Mouse (Mus musculus) stomach, embryonic 15.5 days (tissue): ENCODE data around the gene Gm13693. TPM values are rescaled to one million over a fixed set of nuclear protein-coding genes. Genes with fewer than 3 reads are reported as not detected.
"Not testable (repeated sequence)": the region's sequence is repeated elsewhere in the genome, so short reads cannot be mapped to it uniquely, and the experiment has no call there.

Experiments
- ATAC-seq: fragments of 200-750 bp; cut with Nextera tagmentation; 2 replicates; pipeline ENCODE4 v1.8.0; 2017; ENCODE audit warnings: low read depth, moderate number of reproducible peaks, moderate TSS enrichment; ENCODE audit not compliant: insufficient read depth, low FRiP score
- H3K27ac ChIP-seq: fragments of 300-500 bp; sonication (generic); 2 replicates; pipeline ENCODE4 v1.5.1; 2015; ENCODE audit warnings: mild to moderate bottlenecking, inconsistent platforms
- H3K27me3 ChIP-seq: fragments of 300-500 bp; sonication (generic); replicated peaks from 2 replicates; pipeline ENCODE4 v1.6.1; 2015; ENCODE audit warnings: inconsistent platforms
- H3K36me3 ChIP-seq: fragments of 300-500 bp; sonication (generic); 2 replicates; pipeline ENCODE4 v1.6.1; 2015; ENCODE audit warnings: inconsistent platforms
- H3K4me1 ChIP-seq: fragments of 300-500 bp; sonication (generic); 2 replicates; pipeline ENCODE4 v1.6.1; 2015; ENCODE audit warnings: inconsistent platforms
- H3K4me2 ChIP-seq: fragments of 300-500 bp; sonication (generic); 2 replicates; pipeline ENCODE4 v1.6.1; 2015; ENCODE audit warnings: mild to moderate bottlenecking, inconsistent platforms
- H3K4me3 ChIP-seq: fragments of 300-500 bp; sonication (generic); replicated peaks from 2 replicates; pipeline ENCODE4 v1.5.1; 2015; ENCODE audit warnings: inconsistent platforms
- H3K9ac ChIP-seq: fragments of 300-500 bp; sonication (generic); 2 replicates; pipeline ENCODE4 v1.6.1; 2015; ENCODE audit warnings: inconsistent platforms
- H3K9me3 ChIP-seq: fragments of 300-500 bp; sonication (generic); 2 replicates; pipeline ENCODE4 v1.6.1; 2016; ENCODE audit warnings: inconsistent platforms
- WGBS: fragments of 180-500 bp; shearing (Covaris S2); methylation state at CpG from one replicate; pipeline ENCODE4 v1.1.7; 2015; 5-methylcytosine and 5-hydroxymethylcytosine counted together
- polyA plus RNA-seq: library from polyadenylated mRNA; unstranded; fragments of >200 nt; fragmentation: Nextera tagmentation; extraction: Ambion mirVana; gene quantifications from 2 replicates; pipeline ENCODE4 v1.2.1, GENCODE M21; 2015

The Gm13693 gene
- polyA plus RNA-seq, 1 experiment from 2014 or later: 0.09 TPM

DNA sequence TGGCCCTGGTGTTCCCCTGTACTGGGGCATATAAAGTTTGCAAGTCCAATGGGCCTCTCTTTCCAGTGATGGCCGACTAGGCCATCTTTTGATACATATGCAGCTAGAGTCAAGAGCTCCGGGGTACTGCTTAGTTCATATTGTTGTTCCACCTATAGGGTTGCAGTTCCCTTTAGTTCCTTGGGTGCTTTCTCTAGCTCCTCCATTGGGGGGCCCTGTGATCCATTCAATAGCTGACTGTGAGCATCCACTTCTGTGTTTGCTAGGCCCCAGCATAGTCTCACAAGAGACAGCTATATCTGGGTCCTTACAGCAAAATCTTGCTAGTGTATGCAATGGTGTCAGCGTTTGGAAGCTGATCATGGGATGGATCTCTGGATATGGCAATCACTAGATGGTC, 33.2 kb downstream of the Gm13693 start:
- not testable (repeated sequence) for H3K4me1 ChIP-seq, H3K4me2 ChIP-seq, H3K27ac ChIP-seq, H3K27me3 ChIP-seq, H3K9ac ChIP-seq, H3K36me3 ChIP-seq, H3K4me3 ChIP-seq, ATAC-seq, H3K9me3 ChIP-seq
- WGBS: 83% methylated on average over 1 of the region's 3 CpGs

GRCm38 (mm10) chr2:84008913-84009312, 47.6 kb downstream of the Gm13693 start:
- no peak for ATAC-seq
- H3K36me3 ChIP-seq: no peaks in the 10 kb centered on the region
- H3K27ac ChIP-seq: no peak overlapping the region
- H3K4me1 ChIP-seq: no peaks in the 10 kb centered on the region
- no peak overlapping the region for H3K4me2 ChIP-seq
- H3K9ac ChIP-seq: no peak overlapping the region
- no peak overlapping the region for H3K4me3 ChIP-seq
- no peaks in the 10 kb centered on the region for H3K27me3 ChIP-seq
- H3K9me3 ChIP-seq: no peaks in the 10 kb centered on the region
- WGBS: 28% methylated on average over 1 of the region's 1 CpGs

DNA sequence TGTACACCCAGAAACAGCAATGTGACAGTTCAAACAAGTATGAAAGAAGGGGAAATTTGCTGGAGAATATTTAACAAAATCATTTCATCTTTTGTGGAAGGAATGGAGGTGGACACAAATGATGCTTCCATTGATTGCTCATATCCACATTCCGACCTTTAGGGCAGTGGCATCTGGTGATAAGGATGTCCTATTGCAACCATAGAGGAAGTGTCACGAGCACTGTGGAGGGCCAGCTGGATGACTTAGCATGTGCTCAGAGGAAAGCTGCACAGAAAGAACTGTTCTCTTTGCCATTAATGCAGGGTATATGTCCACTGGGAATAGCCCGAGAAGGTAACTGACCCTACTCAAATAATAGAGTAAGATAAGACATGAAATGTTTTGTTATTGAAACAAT, 48.5 kb downstream of the Gm13693 start:
- H3K9ac ChIP-seq: no peak overlapping the region
- H3K4me3 ChIP-seq: no peak overlapping the region
- H3K4me1 ChIP-seq: no peaks in the 10 kb centered on the region
- WGBS: 65% methylated on average over 3 of the region's 3 CpGs
- no peaks in the 10 kb centered on the region for H3K9me3 ChIP-seq
- H3K36me3 ChIP-seq: no peaks in the 10 kb centered on the region
- no peaks in the 10 kb centered on the region for H3K27me3 ChIP-seq
- ATAC-seq: no peak
- H3K4me2 ChIP-seq: no peak overlapping the region
- H3K27ac ChIP-seq: no peak overlapping the region

Other genes starting within 250 kb of the Gm13693 start
- gene Itgav, start 237.1 kb upstream of the Gm13693 start, polyA plus RNA-seq: 76.4 and 83.1 TPM in 2 replicates
- gene Fam171b, start 148.9 kb upstream of the Gm13693 start, polyA plus RNA-seq: 10.5 and 13.6 TPM in 2 replicates
- not detected in 2 replicates for gene Zswim2, start 20.3 kb upstream of the Gm13693 start, polyA plus RNA-seq
- gene Gm13698, start 5.8 kb upstream of the Gm13693 start, polyA plus RNA-seq: 0.09 TPM in 1 of 2 replicates, not detected in the other
- 0.09 TPM in 1 of 2 replicates, not detected in the other for gene Gm13695, start 5.8 kb downstream of the Gm13693 start, polyA plus RNA-seq
- 0.09 TPM in 1 of 2 replicates, not detected in the other for gene Gm13696, start 11.6 kb downstream of the Gm13693 start, polyA plus RNA-seq
- 0.09 TPM in 1 of 2 replicates, not detected in the other for gene Gm13694, start 17.4 kb downstream of the Gm13693 start, polyA plus RNA-seq
- 0.09 TPM in 1 of 2 replicates, not detected in the other for gene Gm13697, start 23.2 kb downstream of the Gm13693 start, polyA plus RNA-seq
- 0.09 TPM in 1 of 2 replicates, not detected in the other for gene Gm13691, start 29.1 kb downstream of the Gm13693 start, polyA plus RNA-seq